Mouse (Mus musculus) brain, embryonic 14.5 days (tissue): ENCODE measurements around the gene Irf9. TPM values are rescaled to one million over a fixed set of nuclear protein-coding genes. Genes with fewer than 3 reads are reported as not detected.
A peak's percentile ranks its signal among the peaks of the same experiment; 100 is the strongest.

Experiments
- DNase-seq: peaks from one replicate; pipeline ENCODE4 v3.0.0-alpha.2; 2011; ENCODE audit warnings: low read depth
- CTCF ChIP-seq: fragments of 200-500 bp; IDR thresholded peaks from 2 replicates; pipeline ENCODE4 v1.5.1; 2012; ENCODE audit warnings: inconsistent platforms, mild to moderate bottlenecking, moderate library complexity, borderline replicate concordance; ENCODE audit not compliant: insufficient read depth, insufficient read length; ENCODE audit errors: extremely low read depth
- POLR2A ChIP-seq: fragments of 200-500 bp; IDR thresholded peaks from 2 replicates; pipeline ENCODE4 v1.6.1; 2012; ENCODE audit warnings: mild to moderate bottlenecking, inconsistent platforms, borderline replicate concordance; ENCODE audit not compliant: poor library complexity, insufficient read depth, insufficient read length, severe bottlenecking; ENCODE audit errors: extremely low read depth
- polyA plus RNA-seq: library from polyadenylated mRNA; depleted of rRNA; stranded (reverse); fragments of >200 nt; gene quantifications from 2 replicates; pipeline ENCODE4 v1.2.3, GENCODE M21; 2012

Gene Irf9
- polyA plus RNA-seq, 1 experiment, result 23.5 TPM

DNA sequence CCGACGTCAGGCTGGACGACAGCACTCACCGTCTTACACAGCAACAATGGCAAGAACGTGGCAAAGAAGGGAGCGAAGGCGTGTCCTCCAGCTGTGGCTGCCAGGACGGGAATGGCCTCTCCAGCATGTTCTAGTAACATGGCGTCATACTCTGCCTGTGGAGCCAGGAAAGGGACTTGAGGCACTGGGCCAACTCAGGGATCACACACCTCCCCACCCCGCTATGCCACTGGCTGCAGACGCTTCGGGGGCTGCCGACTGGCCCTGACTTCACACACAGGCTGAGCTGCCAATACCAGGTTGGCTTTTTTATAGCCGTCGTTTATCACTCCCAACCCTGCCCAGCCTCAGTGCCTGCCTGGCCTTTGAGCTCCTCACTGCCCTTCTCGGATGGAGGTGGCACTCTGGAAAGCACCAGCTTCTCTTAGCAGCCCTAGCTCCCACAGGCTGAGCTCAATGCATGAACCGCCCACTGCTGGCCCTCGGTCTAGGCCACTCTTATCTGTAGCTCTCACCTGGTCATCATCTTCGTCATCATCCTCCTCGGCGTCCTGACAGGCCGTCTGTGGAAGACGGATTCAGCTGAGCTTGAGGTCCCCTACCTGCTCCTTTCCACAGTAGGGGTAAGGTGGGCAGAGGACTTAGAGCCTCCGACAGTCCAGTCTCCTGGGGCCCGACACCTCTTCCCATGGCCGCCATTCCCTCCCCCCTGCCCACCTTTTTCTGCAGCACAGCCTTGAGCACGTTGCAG lies 24.9 kb downstream of the Irf9 start:
- DNase-seq, result no peak
- TF ChIP-seq CTCF (no peak), POLR2A (no peak)

DNA sequence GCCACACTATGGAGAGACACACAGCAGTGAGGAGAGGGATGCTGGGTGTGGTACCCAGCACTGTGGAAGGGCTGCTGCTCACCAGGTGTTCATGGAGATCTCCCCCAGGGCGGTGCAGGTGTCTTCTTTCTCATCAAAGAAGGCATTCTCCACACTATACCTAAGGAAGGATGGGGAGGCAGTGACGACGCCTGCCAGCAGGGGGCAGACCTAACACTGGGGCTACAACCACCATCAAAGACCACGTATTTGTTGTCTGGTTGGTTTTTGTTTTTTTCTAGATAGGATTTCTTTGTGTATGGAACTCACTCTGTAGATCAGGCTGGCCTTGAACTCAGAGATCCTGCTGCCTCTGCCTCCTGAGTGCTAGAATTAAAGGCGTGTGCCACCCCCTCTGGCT lies 25.9 kb downstream of the Irf9 start:
- TF ChIP-seq CTCF (peak; percentile 76), POLR2A (no peak)
- no peak for DNase-seq

GRCm38 (mm10) chr14:55634874-55635522 lies 31.6 kb downstream of the Irf9 start:
- DNase-seq, result no peak
- TF ChIP-seq CTCF (no peak), POLR2A (no peak)

DNA sequence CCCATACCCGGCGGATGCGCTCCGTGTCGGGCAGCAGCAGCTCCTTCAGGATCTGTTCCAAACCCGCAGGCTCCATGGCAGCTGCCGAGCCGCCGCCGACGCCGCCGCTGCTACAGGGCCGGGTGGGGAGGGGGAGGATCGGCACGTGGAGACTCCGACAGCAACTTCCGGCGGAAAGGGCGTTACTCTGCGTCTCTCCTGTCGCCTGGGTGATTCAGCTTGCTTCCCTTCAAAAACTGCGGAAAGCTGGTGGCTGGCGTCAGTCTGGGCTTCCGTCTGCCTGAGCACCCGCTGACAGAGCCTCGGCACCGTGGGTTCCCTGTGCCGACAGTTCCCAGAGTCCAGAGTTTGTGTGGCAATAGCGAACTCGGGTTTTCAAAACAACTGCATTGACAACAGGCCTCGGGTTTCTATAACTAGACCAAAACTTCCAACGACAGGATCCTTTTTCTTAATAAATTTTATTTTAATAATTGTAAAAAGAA lies 32.2 kb downstream of the Irf9 start, which contains the start of gene Ipo4:
TSS of gene Ipo4 (minus strand) at position 435 of the 485 bp plus-strand sequence.
- DNase-seq, result peak; percentile 97
- TF ChIP-seq CTCF (no peak), POLR2A (peak; percentile 32; the same call in 1 of the 2 replicates)

DNA sequence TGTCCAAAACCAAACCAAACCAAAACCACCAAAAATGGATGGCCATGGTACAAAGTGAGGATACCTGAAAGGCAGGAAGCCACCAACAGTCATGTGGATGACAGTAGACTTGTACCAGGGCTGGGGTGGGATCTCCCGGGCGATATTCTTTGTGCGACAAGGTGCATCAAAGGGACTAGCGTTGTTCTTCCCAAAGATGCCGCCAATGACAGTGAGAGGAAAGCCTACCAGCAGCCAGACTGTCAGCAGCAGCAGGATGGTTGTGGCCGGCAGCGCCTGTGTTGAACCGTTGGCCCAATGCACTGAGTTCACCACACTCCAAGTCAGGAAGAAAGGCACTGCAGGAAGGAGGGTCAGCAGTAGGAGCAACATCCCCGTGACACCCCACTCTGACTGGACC lies 34.4 kb downstream of the Irf9 start, which contains the start of gene Gm49378:
TSS of gene Gm49378 (minus strand) at position 101 of the 400 bp plus-strand sequence.
- no peak for TF ChIP-seq CTCF
- no peak for TF ChIP-seq POLR2A

GRCm38 (mm10) chr14:55640816-55641215 lies 37.4 kb downstream of the Irf9 start:
- TF ChIP-seq POLR2A (no peak), CTCF (no peak)
- DNase-seq, result no peak

More for the DNA sequence above, 34.4 kb downstream of the Irf9 start, which contains the start of gene Gm49378:
- no peak for DNase-seq

- no peak for DNase-seq
- TF ChIP-seq POLR2A (no peak), CTCF (no peak)
Measured at GRCm38 (mm10) chr14:55641291-55641690, 37.9 kb downstream of the Irf9 start.

DNA sequence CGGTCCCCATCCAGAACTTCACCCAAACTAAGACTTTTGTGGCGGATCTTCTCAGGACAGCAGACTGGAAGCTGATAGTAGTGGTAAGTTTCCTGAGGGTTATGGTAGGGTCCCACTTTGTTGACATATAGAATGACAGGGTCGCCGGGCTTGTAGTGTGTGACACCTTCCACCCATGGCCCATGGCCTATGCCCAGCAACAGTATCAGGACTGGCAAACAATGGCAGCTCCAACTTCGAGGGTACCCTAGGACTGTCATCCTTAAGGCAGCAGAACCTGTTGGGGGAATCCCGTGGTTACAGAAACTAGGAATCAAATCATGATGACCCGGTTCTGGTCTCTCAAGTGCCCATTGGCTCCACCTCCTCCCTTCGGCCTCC lies 39.3 kb downstream of the Irf9 start:
- DNase-seq, result no peak
- TF ChIP-seq POLR2A, result no peak
- no peak for TF ChIP-seq CTCF

DNA sequence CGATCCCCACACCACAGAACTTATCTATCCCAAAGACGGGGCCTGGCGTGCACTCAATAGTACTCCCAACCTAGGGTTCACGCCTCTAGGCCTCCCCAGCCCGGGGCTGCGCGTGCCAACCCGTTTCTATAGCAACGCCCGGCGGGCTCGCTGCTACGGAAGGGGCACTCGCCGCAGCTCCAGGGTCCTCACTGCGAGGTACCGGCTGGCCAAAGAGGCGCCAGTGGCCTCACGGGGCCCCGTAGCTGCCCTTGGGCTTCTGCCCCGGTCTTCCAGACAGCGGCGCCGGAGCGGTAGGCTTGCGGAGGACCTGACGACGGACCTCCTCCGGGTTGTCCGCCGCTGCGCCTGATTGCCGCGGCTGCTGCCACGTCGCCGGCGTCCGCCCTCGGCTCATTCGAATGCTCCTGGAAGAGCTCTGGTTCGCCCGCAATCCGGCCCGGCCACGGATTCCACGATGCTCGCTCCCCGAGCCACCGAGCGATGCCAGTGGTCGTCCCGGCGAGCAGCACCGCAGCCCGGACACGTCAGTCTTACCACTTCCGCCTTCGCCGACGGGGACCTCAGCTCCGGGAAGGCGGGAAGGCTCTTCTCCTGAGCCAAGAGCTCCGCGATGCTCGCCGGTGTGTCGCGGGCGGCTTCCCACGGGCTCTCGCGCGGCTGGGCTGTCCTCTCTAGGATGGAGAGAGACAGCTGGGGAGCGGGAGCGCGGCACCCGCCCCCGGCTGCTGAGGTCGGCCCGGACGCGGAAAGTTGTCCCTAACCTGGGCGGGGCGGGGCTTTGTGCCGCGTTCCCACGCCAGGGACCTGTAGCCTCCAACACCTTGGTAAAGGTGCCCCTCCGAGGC lies 39.9 kb downstream of the Irf9 start, which contains the start of gene Tm9sf1:
TSS of gene Tm9sf1 (minus strand) at position 747 of the 848 bp plus-strand sequence.
- peak; percentile 95 for DNase-seq
- TF ChIP-seq POLR2A, result peak; percentile 52; the same call in 1 of the 2 replicates
- no peak for TF ChIP-seq CTCF

DNA sequence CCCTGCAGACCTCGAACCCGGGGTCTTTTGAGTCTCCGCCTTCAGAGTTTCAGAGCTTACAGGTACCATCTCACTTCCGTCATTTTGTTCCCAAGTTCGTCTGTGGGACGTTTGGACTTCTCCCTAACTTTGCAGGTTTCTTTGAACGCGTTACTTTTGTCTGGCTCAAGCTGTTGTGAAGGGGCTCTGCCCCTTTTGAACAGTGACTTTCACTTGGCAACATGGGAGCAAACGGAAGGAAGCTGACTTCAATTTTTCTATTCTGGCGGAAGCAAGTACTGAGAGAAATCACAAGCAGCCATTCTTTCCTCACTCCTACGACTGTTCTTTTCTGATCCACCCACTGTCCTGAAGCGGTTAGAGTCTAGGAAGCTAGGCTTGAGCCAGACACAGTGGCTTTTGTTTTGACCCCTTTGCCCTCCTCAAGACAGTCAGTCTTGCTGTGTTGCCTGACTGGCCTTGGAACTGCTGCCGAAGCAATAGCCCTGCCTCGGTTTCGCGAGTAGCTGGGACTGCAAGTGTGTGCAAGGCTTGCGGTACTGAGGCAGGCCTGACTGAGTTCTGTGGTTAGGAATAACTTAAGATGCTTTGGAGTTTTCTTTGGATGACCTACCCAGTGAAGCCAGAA lies 41.0 kb downstream of the Irf9 start:
- peak; percentile 6 for DNase-seq
- TF ChIP-seq POLR2A, result no peak
- TF ChIP-seq CTCF, result no peak
